Mouse (Mus musculus): ENCODE measurements at regions not wholly inside any gene's neighbourhood (a gene's known extent, or its start where the extent isn't known, plus 50 kb on each side); places are given as distances from the start of the nearest gene placed in this dataset.
A peak's percentile ranks its signal among the peaks of the same experiment; 100 is the strongest.

- no peak for DNase-seq (ENCODE audit: extremely low spot score)
These were observed 61.5 kb downstream of the Ccna1 start for GRCm38 (mm10) chr3:54993761-54994160.

GRCm38 (mm10) chr3:54990073-54990472 is 65.2 kb downstream of the Ccna1 start:
- peak; percentile 4 for DNase-seq (ENCODE audit: extremely low spot score)

- no peak for DNase-seq (ENCODE audit: extremely low spot score)
These were observed 65.9 kb downstream of the Ccna1 start for GRCm38 (mm10) chr3:54989358-54989757.

- no peak for DNase-seq (ENCODE audit: extremely low spot score)
These were observed 65.8 kb upstream of the Sertm1 start for GRCm38 (mm10) chr3:54981488-54981887.

GRCm38 (mm10) chr3:54980312-54980711 is 64.6 kb upstream of the Sertm1 start:
- DNase-seq (ENCODE audit: extremely low spot score): no peak

- peak; percentile 2 for DNase-seq (ENCODE audit: extremely low spot score)
These were observed 49.8 kb upstream of the Sertm1 start for GRCm38 (mm10) chr3:54965512-54965911.
